Mouse (Mus musculus) limb, embryonic 14.5 days (tissue): Measurements from ENCODE around the gene Sema3b. TPM values are rescaled to one million over a fixed set of nuclear protein-coding genes. Genes with fewer than 3 reads are reported as not detected.

Experiments used
- ATAC-seq: fragments of 200-750 bp; cut with Nextera tagmentation; 2 replicates; pipeline ENCODE4 v1.8.0; 2017; ENCODE audit warnings: low read depth, moderate number of reproducible peaks, moderate TSS enrichment; ENCODE audit not compliant: low FRiP score
- DNase-seq: peaks from one replicate; pipeline ENCODE4 v3.0.0-alpha.2; 2015; ENCODE audit warnings: low spot score
- H3K27ac ChIP-seq: fragments of 300-500 bp; sonication (generic); replicated peaks from 2 replicates; pipeline ENCODE4 v1.5.1; 2014; ENCODE audit warnings: low read depth, mild to moderate bottlenecking, low read length, moderate library complexity, mixed read lengths
- H3K27me3 ChIP-seq: fragments of 300-500 bp; sonication (generic); 2 replicates; pipeline ENCODE4 v1.6.1; 2014; ENCODE audit warnings: low read length, mixed read lengths; ENCODE audit not compliant: control insufficient read depth, insufficient read depth
- H3K36me3 ChIP-seq: fragments of 300-500 bp; sonication (generic); 2 replicates; pipeline ENCODE4 v1.6.1; 2014; ENCODE audit warnings: mild to moderate bottlenecking, low read length, moderate library complexity, mixed read lengths; ENCODE audit not compliant: control insufficient read depth, insufficient read depth
- H3K4me1 ChIP-seq: fragments of 300-500 bp; sonication (generic); 2 replicates; pipeline ENCODE4 v1.6.1; 2014; ENCODE audit warnings: antibody characterized with exemption, low read length, mixed read lengths; ENCODE audit not compliant: control insufficient read depth, insufficient read depth
- H3K4me2 ChIP-seq: fragments of 300-500 bp; sonication (generic); replicated peaks from 2 replicates; pipeline ENCODE4 v1.6.1; 2014; ENCODE audit warnings: low read depth, mild to moderate bottlenecking, low read length, moderate library complexity; ENCODE audit not compliant: severe bottlenecking
- H3K4me3 ChIP-seq: fragments of 300-500 bp; sonication (generic); replicated peaks from 2 replicates; pipeline ENCODE4 v1.5.1; 2014; ENCODE audit warnings: low read length
- H3K9ac ChIP-seq: fragments of 300-500 bp; sonication (generic); 2 replicates; pipeline ENCODE4 v1.6.1; 2014; ENCODE audit warnings: mild to moderate bottlenecking, low read depth, low read length, moderate library complexity; ENCODE audit not compliant: severe bottlenecking
- H3K9me3 ChIP-seq: fragments of 300-500 bp; sonication (generic); 2 replicates; pipeline ENCODE4 v1.6.1; 2016; ENCODE audit warnings: low read length; ENCODE audit not compliant: control insufficient read depth
- POLR2A ChIP-seq: fragments of 200-500 bp; IDR thresholded peaks from 2 replicates; pipeline ENCODE4 v1.8.0; 2012; ENCODE audit warnings: inconsistent platforms, mild to moderate bottlenecking, moderate library complexity, borderline replicate concordance; ENCODE audit not compliant: insufficient read depth, insufficient read length; ENCODE audit errors: extremely low read depth
- WGBS: fragments of 180-500 bp; shearing (Covaris S2); extraction: QIAGEN DNeasy Blood & Tissue Kit; methylation state at CpG from one replicate; pipeline ENCODE4 v1.1.7; 2014; 5-methylcytosine and 5-hydroxymethylcytosine counted together
- polyA plus RNA-seq, 2 experiments: library from polyadenylated mRNA; depleted of rRNA in 1 of 2; stranded (reverse) in 1 of 2; unstranded in 1 of 2; fragments of >200 nt; fragmentation: Nextera tagmentation in 1 of 2; extraction: Ambion mirVana in 1 of 2; gene quantifications; 2 replicates each; pipeline versions ENCODE4 v1.2.1 to v1.2.3; 2012 to 2014

Sema3b gene
- polyA plus RNA-seq, 2 experiments, result 11.2 to 23.7 TPM

DNA sequence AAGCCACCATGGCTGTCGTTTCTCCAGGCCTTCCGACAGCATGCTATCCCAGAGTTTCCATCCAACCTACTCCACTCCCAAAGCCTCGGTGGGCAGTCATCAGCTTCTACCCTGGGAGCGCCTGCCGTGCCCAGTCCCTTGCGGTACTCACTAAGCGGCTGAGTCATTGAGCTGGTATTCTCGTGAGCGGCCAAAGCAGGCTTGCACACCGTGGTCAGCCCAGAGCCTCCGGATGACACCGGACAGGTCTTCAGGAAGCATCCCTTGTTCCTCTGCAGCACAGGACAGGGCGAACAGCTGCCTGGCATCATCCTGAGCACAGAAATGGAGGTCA lies 10.5 kb upstream of the Sema3b start:
- ATAC-seq, result no peak
- WGBS, result 83% methylated on average over 13 of the region's 13 CpGs

DNA sequence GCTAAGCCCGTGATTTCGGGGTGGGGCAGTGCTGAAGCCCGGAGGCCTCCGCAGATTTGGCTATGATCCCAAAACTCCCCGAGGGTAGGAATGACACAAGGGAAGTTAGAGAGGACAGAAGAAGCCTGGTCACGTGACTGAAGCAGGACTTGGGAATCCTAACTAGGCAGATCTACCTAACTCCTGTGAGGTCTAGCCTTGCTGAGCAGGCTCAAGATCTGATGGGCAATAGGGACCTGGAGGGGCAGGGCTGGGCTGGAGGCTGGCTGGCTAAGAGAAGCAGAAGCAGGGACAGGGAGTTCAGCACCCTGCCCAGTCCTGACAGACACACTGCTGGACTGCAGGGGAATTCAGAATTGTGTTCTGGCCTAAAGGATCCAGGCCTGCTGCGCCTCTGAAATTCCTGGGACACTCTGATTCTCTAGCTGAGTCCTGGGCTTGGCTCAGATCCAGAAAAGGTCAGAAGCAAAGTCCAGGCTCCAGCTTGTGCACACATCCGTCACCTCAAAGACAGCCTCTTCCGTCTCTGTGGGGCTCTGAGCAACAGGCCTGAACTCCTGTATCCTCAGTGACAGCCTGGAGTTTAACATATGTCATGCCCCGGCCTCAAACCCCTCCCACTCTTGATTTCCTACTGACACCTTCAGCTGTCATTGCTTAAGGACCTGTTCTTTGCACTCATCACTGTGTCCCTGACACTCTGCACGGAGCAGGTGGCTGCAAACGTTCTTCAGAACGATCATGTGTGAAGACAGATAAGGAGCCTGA lies 9.9 kb upstream of the Sema3b start:
- Histone ChIP-seq H3K9ac (no peak overlapping the region), H3K27me3 (no peaks in the 10 kb centered on the region), H3K27ac (no peak overlapping the region), H3K4me2 (no peak overlapping the region), H3K4me1 (no peaks in the 10 kb centered on the region), H3K9me3 (no peaks in the 10 kb centered on the region), H3K4me3 (no peak overlapping the region), H3K36me3 (peaks cover 85% of the 10 kb centered on the region)
- ATAC-seq (peak; percentile 2; the same call in 1 of the 2 replicates), DNase-seq (no peak)
- WGBS, result 58% methylated on average over 13 of the region's 13 CpGs
- TF ChIP-seq POLR2A, result no peak

More for the DNA sequence above, 10.5 kb upstream of the Sema3b start:
- Histone ChIP-seq H3K4me1 (no peaks in the 10 kb centered on the region), H3K9ac (no peak overlapping the region), H3K9me3 (no peaks in the 10 kb centered on the region), H3K27ac (no peak overlapping the region), H3K4me2 (no peak overlapping the region), H3K4me3 (no peak overlapping the region), H3K36me3 (peaks cover 79% of the 10 kb centered on the region), H3K27me3 (no peaks in the 10 kb centered on the region)
- no peak for DNase-seq
- TF ChIP-seq POLR2A, result no peak

DNA sequence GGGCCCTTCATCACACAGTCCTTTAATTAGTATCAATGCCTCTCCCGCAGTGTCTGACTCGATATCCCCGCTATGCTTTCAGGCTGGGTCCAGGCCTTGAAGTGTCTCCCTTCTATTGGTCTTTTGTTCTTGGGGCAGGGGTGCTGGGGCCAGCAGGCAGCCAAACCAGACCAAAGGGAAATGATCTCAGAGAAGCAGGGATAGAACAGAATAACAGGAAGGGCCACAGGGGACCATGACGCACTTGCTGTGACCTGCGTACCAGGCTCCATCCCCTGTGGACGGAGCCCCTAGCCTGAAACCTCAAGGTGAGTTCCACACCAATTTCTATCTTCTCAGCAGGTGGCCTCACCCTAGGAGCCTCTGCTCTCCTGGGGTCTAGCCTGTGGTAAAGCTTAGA lies 9.1 kb upstream of the Sema3b start:
- Histone ChIP-seq H3K4me3 (no peak overlapping the region), H3K4me2 (no peak overlapping the region), H3K36me3 (peaks cover 83% of the 10 kb centered on the region), H3K27ac (no peak overlapping the region), H3K9me3 (no peaks in the 10 kb centered on the region), H3K27me3 (no peaks in the 10 kb centered on the region), H3K4me1 (peaks cover 2% of the 10 kb centered on the region), H3K9ac (no peak overlapping the region)
- ATAC-seq (no peak), DNase-seq (no peak)
- TF ChIP-seq POLR2A, result no peak
- 86% methylated on average over 6 of the region's 6 CpGs for WGBS

DNA sequence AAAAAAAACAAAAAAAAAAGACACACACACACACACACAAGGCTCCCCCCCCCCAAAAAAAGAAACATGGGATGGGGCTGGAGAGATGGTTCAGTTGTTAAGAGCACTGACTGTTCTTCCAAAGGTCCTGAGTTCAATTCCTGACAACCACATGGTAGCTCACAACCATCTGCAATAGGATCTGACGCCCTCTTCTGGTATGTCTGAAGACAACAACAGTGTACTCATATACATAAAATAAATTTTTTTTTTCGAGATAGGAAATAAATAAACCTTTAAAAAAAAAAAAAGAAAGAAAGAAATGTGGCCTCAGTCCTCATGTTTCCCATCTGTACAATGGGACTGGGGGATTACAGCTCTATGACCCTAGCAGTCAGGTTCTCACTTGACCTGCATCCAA lies 8.4 kb upstream of the Sema3b start:
- no peak for TF ChIP-seq POLR2A
- no peaks in the 10 kb centered on the region for H3K9me3 ChIP-seq
- H3K9ac ChIP-seq, result no peak overlapping the region
- no peaks in the 10 kb centered on the region for H3K27me3 ChIP-seq
- ATAC-seq, result no peak
- peaks cover 76% of the 10 kb centered on the region for H3K36me3 ChIP-seq
- peaks cover 5% of the 10 kb centered on the region for H3K4me1 ChIP-seq
- H3K4me3 ChIP-seq, result no peak overlapping the region
- no peak overlapping the region for H3K27ac ChIP-seq
- DNase-seq, result no peak
- no peak overlapping the region for H3K4me2 ChIP-seq
- 89% methylated on average over 2 of the region's 2 CpGs for WGBS

DNA sequence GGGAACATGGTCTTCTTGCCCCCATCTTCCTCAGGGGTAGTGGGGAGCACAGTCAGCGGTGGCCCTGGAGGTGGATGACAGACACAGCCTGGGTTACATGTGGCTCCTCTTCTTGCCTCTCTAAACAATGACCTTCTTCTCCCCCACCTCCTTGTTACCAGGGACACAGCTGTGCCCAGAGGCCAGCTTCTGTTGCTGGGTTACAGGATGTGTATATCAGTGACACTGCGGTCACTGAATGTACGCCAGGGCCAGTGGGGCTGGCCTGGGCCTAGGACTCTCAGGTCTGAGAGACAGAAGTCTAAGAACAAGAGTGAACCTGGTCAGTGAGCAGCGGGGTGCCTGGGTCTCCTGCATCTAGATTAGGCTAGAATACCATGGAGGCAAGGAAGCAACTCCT lies 6.0 kb upstream of the Sema3b start:
- DNase-seq, result no peak
- no peak overlapping the region for H3K4me3 ChIP-seq
- H3K27ac ChIP-seq, result no peak overlapping the region
- TF ChIP-seq POLR2A, result no peak
- 93% methylated on average over 4 of the region's 4 CpGs for WGBS
- no peaks in the 10 kb centered on the region for H3K9me3 ChIP-seq
- peaks cover 66% of the 10 kb centered on the region for H3K36me3 ChIP-seq
- peaks cover 24% of the 10 kb centered on the region for H3K4me1 ChIP-seq
- no peaks in the 10 kb centered on the region for H3K27me3 ChIP-seq
- ATAC-seq, result no peak
- H3K4me2 ChIP-seq, result no peak overlapping the region
- H3K9ac ChIP-seq, result no peak overlapping the region

DNA sequence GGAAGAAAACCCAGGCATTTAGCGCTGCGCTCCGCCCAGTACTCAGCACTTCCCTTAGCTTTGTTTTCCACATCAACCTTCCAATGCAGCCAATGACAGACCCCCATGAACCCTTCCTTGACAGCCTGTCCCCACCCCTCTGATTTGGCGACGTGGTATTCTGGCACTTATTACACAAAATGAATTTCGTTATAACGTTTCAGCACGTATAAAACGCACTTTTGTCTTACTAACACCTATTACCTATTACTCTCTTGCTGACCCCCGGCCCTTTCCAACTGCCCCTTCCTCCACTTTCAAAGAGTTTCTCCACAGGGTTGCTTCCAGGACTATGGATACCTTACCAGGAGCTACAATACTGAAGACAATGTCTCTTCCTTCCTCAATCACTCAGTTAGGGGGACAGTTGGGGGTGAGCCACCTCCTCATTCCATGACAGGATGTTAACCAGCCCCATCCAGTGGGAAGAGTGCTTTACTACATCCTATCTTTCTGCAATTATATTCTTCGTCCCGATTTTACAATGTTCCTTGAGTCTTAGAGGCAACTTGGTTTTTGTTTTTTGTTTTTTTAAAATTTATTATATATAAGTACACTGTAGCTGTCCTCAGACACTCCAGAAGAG lies 4.0 kb upstream of the Sema3b start:
- no peaks in the 10 kb centered on the region for H3K9me3 ChIP-seq
- DNase-seq (no peak), ATAC-seq (no peak)
- no peak for TF ChIP-seq POLR2A
- H3K4me1 ChIP-seq, result peaks cover 40% of the 10 kb centered on the region
- no peaks in the 10 kb centered on the region for H3K27me3 ChIP-seq
- H3K4me2 ChIP-seq, result peak overlapping the region; percentile 85
- WGBS, result 11% methylated on average over 12 of the region's 12 CpGs
- H3K27ac ChIP-seq, result peak overlapping the region; percentile 92
- H3K9ac ChIP-seq, result peak overlapping the region; percentile 59
- H3K4me3 ChIP-seq, result peak overlapping the region; percentile 38
- H3K36me3 ChIP-seq, result peaks cover 46% of the 10 kb centered on the region
